Mouse (Mus musculus) left cerebral cortex, adult 2 months (tissue): ENCODE data around the gene Clock. TPM values are rescaled to one million over a fixed set of nuclear protein-coding genes. Genes with fewer than 3 reads are reported as not detected.
A peak's percentile ranks its signal among the peaks of the same experiment; 100 is the strongest.

ENCODE experiments used
- DNase-seq, 2 experiments: peaks; one replicate each; pipeline ENCODE4 v3.0.0; 2021 to 2022; ENCODE audit warnings: low spot score in 2 of 2, mixed read lengths in 1 of 2; ENCODE audit errors: extremely low spot score in 1 of 2
- H3K27ac ChIP-seq: fragments of 200-600 bp; 2 replicates; pipeline ENCODE4 v1.8.1; 2022
- H3K4me3 ChIP-seq: fragments of 200-600 bp; 2 replicates; pipeline ENCODE4 v1.8.1; 2022
- CTCF ChIP-seq: fragments of 200-600 bp; IDR thresholded peaks from 2 replicates; pipeline ENCODE4 v1.8.1; 2022; ENCODE audit warnings: antibody characterized with exemption, mild to moderate bottlenecking, moderate library complexity
- intact Hi-C: fragments of 180-260 bp; cut with DNase I; formaldehyde crosslinking; loops from one replicate; pipeline ENCODE4 v1.15.1; 2025
- total RNA-seq, 2 experiments: library from RNA; stranded (reverse); gene quantifications; 2 replicates each; pipeline ENCODE4 v1.2.3; 2021

Gene Clock
- total RNA-seq, 2 experiments from 2014 or later, result 56.7 to 56.9 TPM

- H3K4me3 ChIP-seq, result no peak overlapping the region
- no peak for DNase-seq
- no peak for TF ChIP-seq CTCF
Measured at GRCm38 (mm10) chr5:76194377-76194945, 110.1 kb downstream of the Clock start.

GRCm38 (mm10) chr5:76193075-76193474, 111.5 kb downstream of the Clock start:
- no peak overlapping the region for H3K4me3 ChIP-seq
- no peak overlapping the region for H3K27ac ChIP-seq
- DNase-seq, result no peak
- TF ChIP-seq CTCF, result no peak
- intact Hi-C loops, result no loop called here

More at GRCm38 (mm10) chr5:76194377-76194945, 110.1 kb downstream of the Clock start:
- H3K27ac ChIP-seq, result no peak overlapping the region
- intact Hi-C loops, result no loop called here

- DNase-seq, result no peak
- no peak overlapping the region for H3K27ac ChIP-seq
- H3K4me3 ChIP-seq, result no peak overlapping the region
- no peak for TF ChIP-seq CTCF
- intact Hi-C loops, result no loop called here
Measured at GRCm38 (mm10) chr5:76190609-76191008, 114.0 kb downstream of the Clock start.

- H3K4me3 ChIP-seq, result no peak overlapping the region
- H3K27ac ChIP-seq, result no peak overlapping the region
- DNase-seq, result no peak
- TF ChIP-seq CTCF, result no peak
- intact Hi-C loops, result no loop called here
Measured at GRCm38 (mm10) chr5:76187885-76188284, 116.7 kb downstream of the Clock start.

GRCm38 (mm10) chr5:76184286-76185080, 120.1 kb downstream of the Clock start:
- H3K4me3 ChIP-seq, result peak overlapping the region; percentile 87
- no peak for TF ChIP-seq CTCF
- intact Hi-C loops, result loop anchor here (5.0 kb wide), 1 partner anchor 118 kb away; the partner anchor contains the start of gene Clock
- peak; percentile 53 to 64 for DNase-seq
- peak overlapping the region; percentile 85 for H3K27ac ChIP-seq

- TF ChIP-seq CTCF, result no peak
- Histone ChIP-seq H3K4me3 (peak within 1 kb of the TSS; percentile 87), H3K27ac (peak within 1 kb of the TSS; percentile 85)
- intact Hi-C loops, result loop anchor here (2.0 to 5.0 kb wide), 2 partner anchors 43 to 118 kb away; partner anchors contain the start of genes Clock and Srd5a3
- DNase-seq, result peak; percentile 95 to 96
Measured at GRCm38 (mm10) chr5:76183750-76184261, 120.8 kb downstream of the Clock start, which contains the start of gene Tmem165. Tmem165 (plus strand) TSS chr5:76183880.

GRCm38 (mm10) chr5:76183043-76183749, 121.4 kb downstream of the Clock start:
- intact Hi-C loops, result loop anchor here (2.0 to 5.0 kb wide), 2 partner anchors 42 to 119 kb away; partner anchors contain the start of genes Clock and Srd5a3
- TF ChIP-seq CTCF, result no peak
- Histone ChIP-seq H3K27ac (peak overlapping the region; percentile 85), H3K4me3 (peak overlapping the region; percentile 87)
- no peak for DNase-seq

- no peak for DNase-seq
- no peak overlapping the region for H3K27ac ChIP-seq
- no peak overlapping the region for H3K4me3 ChIP-seq
- intact Hi-C loops, result loop anchor here (2.0 to 5.0 kb wide), 2 partner anchors 42 to 120 kb away; partner anchors contain the start of genes Clock and Srd5a3
- no peak for TF ChIP-seq CTCF
Measured at GRCm38 (mm10) chr5:76182326-76182725, 122.3 kb downstream of the Clock start.

- TF ChIP-seq CTCF, result no peak
- no peak overlapping the region for H3K4me3 ChIP-seq
- no peak for DNase-seq
- no peak overlapping the region for H3K27ac ChIP-seq
- intact Hi-C loops, result loop anchor here (5.0 kb wide), 1 partner anchor 123 kb away; the partner anchor contains the start of gene Clock
Measured at GRCm38 (mm10) chr5:76179791-76180190, 124.8 kb downstream of the Clock start.

GRCm38 (mm10) chr5:76179171-76179570, 125.4 kb downstream of the Clock start:
- H3K4me3 ChIP-seq, result no peak overlapping the region
- no peak overlapping the region for H3K27ac ChIP-seq
- intact Hi-C loops, result no loop called here

GRCm38 (mm10) chr5:76177664-76178063, 126.9 kb downstream of the Clock start:
- no peak overlapping the region for H3K4me3 ChIP-seq
- no peak overlapping the region for H3K27ac ChIP-seq
- DNase-seq, result no peak
- no peak for TF ChIP-seq CTCF
- intact Hi-C loops, result no loop called here

More at GRCm38 (mm10) chr5:76179171-76179570, 125.4 kb downstream of the Clock start:
- DNase-seq, result no peak
- no peak for TF ChIP-seq CTCF
